Mouse (Mus musculus) neutrophil, adult 59 days (primary cell): ENCODE data around the gene Baiap2l1. TPM values are rescaled to one million over a fixed set of nuclear protein-coding genes. Genes with fewer than 3 reads are reported as not detected.

Source experiments
- total RNA-seq, 2 experiments: library from RNA; stranded (reverse); gene quantifications; 1 replicate in 1 of 2; 2 replicates in 1 of 2; pipeline ENCODE4 v1.2.4; 2023

Gene Baiap2l1
- not detected for total RNA-seq

DNA sequence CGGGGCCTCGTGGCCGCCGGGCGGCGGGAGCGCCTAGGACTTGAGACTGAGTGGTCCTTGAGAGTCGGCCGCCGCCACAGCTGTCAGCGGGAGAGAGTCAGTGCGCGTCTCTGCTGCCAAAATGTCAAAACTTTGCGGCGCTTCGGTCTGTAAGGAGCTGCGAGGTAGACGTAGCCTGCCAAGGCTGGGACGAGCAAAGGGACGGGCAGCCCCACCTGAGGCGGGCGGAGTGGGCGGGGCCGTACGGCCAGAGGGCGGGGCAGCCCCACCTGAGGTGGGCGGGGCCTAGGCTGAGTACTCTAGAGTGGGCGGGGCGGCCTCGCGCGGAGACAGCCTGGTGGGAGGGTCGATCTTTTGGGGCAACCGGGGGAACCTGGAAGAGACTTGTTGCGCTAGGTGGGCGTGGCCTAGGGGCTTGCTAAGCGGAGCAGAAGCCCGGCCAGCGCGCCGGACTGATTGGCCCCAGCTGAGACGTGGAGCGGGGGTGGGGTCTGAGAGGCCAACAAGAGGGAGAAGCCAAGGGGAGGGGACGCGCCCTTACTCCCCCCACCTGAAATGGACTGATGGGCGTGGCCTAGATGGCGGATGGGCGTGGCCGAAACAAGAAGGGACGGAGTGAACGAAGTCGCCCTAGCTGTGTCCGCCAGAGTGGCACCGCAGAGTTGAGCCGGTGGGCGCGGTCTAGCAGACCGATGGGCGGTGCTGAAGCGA, at the start of gene Baiap2l1:
Gene Baiap2l1 (minus strand): TSS at position 232 of the 711 bp plus-strand sequence.

DNA sequence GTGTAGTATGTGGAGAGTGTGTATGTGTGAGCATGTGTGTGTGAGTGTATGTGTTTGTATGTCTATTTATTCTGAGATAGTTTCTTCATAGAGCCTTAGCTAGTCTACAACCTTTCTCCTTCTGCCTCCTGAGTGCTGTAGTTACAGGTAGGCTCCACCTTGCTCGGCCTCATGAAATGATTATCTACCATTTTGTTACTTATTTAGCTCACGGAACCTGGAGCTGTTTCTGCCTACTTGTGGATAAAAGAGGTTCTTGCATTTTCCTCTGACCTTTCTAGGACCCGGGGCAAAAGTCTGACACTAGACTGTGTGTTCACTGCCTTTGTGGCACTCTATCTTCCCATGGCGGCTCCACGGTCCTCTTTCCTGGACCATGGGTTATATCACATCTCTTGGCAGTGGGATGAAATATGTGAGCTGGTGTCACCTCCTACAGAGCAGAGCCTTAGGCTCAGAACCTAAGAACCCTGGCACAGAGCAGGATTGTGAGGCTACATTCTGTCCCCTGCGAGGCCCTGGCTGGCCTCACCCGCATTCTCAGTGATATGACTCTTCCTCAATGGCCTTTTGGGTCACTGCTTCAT, 113.9 kb downstream of the Baiap2l1 start, which contains the start of gene Bri3:
Gene Bri3 (plus strand): TSS at position 537 of the 587 bp plus-strand sequence.

DNA sequence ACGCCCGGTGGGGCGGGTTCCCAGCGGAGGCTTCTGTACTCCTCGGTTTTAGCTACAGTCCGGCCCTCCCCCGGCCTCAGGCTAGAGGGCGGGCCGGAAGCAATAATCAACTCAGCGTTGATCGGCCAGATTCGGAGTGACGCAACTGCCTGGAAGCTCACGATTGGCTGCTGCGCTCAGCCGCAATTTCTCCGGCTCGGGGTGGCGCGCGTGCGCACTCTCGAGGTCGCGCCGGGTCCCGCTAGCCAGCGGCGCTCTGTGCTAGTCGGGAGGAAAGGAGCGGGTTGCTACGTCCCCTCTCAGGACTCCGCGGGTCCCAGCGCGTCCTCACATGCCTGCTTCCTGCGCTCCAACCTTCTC, 134.4 kb downstream of the Baiap2l1 start, which contains the start of gene Tecpr1:
Gene Tecpr1 (minus strand): TSS at position 113 of the 360 bp plus-strand sequence.

Other genes starting within 250 kb of the Baiap2l1 start
- 1 to 10 TPM in 1 of 2 experiments, under 1 TPM in 1; 0.66 to 2.0 TPM for gene Bhlha15, start 167.8 kb downstream of the Baiap2l1 start, total RNA-seq
- gene Tecpr1, start 134.5 kb downstream of the Baiap2l1 start, total RNA-seq = 10 to 100 TPM; 35.8 to 36.8 TPM
- 10 to 100 TPM; 65.0 to 86.7 TPM for gene Bri3, start 113.7 kb downstream of the Baiap2l1 start, total RNA-seq
- not detected for gene Nptx2, start 187.8 kb upstream of the Baiap2l1 start, total RNA-seq